8 mouse cellular contexts compared by ENCODE assay signal in the genomic region with DNA sequence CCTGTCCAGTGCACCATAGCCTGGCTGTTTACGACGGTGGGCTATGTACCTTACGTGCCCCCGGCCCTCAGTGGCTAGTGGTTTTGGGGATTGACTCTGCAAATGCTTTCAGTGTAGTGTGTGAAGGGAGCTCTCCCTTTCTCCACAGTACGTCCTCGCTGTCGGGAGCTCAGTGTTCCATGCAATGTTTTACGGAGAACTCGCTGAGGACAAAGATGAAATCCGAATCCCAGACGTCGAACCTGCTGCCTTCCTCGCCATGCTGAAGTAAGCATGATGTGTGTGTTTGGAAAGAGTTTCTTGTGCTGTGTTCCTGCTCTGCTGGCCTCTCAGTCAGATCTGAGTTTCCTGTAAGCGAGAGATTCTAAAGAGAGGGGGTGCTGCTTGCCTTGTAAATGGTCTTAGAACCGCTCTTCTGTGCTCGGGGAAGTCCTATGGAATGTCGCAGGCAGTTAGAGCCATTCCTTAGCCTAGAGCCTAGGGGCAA. TPM values are rescaled to one million over a fixed set of nuclear protein-coding genes. Genes with fewer than 3 reads are reported as not detected.
DNase-seq lines count a peak whose midpoint lies in the region; ATAC-seq lines count a peak whose summit lies in the region.

No protein-coding gene starts in this region.

- H3K9me3 ChIP-seq in kidney, embryonic 15.5 days (replicated peaks), result no peaks in the 10 kb centered on the region
- H3K9me3 ChIP-seq in heart, embryonic 15.5 days (replicated peaks), result no peaks in the 10 kb centered on the region
- H3K9me3 ChIP-seq in lung, embryonic 16.5 days (ENCODE audit: control insufficient read depth, low read length), result no peaks in the 10 kb centered on the region

- DNase-seq in kidney, adult 9 months, result no peak
- DNase-seq in cerebellum, postnatal 14 days, result peak; percentile 57 to 64
- DNase-seq in urinary bladder, postnatal 14 days (ENCODE audit: low spot score), result no peak
- no peak for DNase-seq in adrenal gland, postnatal 36 days

- H3K36me3 ChIP-seq in kidney, embryonic 15.5 days, result peaks cover 31% of the 10 kb centered on the region
- H3K36me3 ChIP-seq in heart, embryonic 15.5 days, result peaks cover 24% of the 10 kb centered on the region
- H3K36me3 ChIP-seq in lung, embryonic 16.5 days (ENCODE audit: control insufficient read depth, insufficient read depth, low read length), result peaks cover 24% of the 10 kb centered on the region

- 49% methylated on average over 17 of the region's 17 CpGs for WGBS in kidney, embryonic 15.5 days
- 62% methylated on average over 17 of the region's 17 CpGs for WGBS in heart, embryonic 15.5 days
- 36% methylated on average over 17 of the region's 17 CpGs for WGBS in lung, embryonic 16.5 days

- H3K9ac ChIP-seq in kidney, embryonic 15.5 days, result no peak overlapping the region
- 0 out of 2 replicates have a peak overlapping the region, but pooled peaks have one; percentile 53 for H3K9ac ChIP-seq in heart, embryonic 15.5 days
- peak overlapping the region; percentile 64 for H3K9ac ChIP-seq in lung, embryonic 16.5 days (ENCODE audit: low read length)

- H3K4me1 ChIP-seq in kidney, embryonic 15.5 days, result peaks cover 44% of the 10 kb centered on the region
- H3K4me1 ChIP-seq in heart, embryonic 15.5 days (replicated peaks), result peaks cover 43% of the 10 kb centered on the region
- peaks cover 30% of the 10 kb centered on the region for H3K4me1 ChIP-seq in lung, embryonic 16.5 days (replicated peaks; ENCODE audit: control insufficient read depth, insufficient read depth, low read length)

- H3K4me2 ChIP-seq in kidney, embryonic 15.5 days, result peak overlapping the region; percentile 61
- peak overlapping the region; percentile 66 for H3K4me2 ChIP-seq in heart, embryonic 15.5 days
- H3K4me2 ChIP-seq in lung, embryonic 16.5 days (ENCODE audit: low read depth, low read length), result peak overlapping the region; percentile 52

- peak overlapping the region; percentile 42 for H3K4me3 ChIP-seq in kidney, embryonic 15.5 days (replicated peaks)
- peak overlapping the region; percentile 50 for H3K4me3 ChIP-seq in heart, embryonic 15.5 days
- H3K4me3 ChIP-seq in lung, embryonic 16.5 days (ENCODE audit: low read length), result peak overlapping the region; percentile 64

- peak overlapping the region; percentile 75; the same call in 1 of the 2 replicates for H3K27ac ChIP-seq in kidney, embryonic 15.5 days
- peak overlapping the region; percentile 83 for H3K27ac ChIP-seq in heart, embryonic 15.5 days
- peak overlapping the region; percentile 84 for H3K27ac ChIP-seq in lung, embryonic 16.5 days (ENCODE audit: low read length)

- peak; percentile 38; the same call in 1 of the 2 replicates for ATAC-seq in kidney, embryonic 15.5 days (replicated peaks; ENCODE audit: low FRiP score)
- no peak for ATAC-seq in heart, embryonic 15.5 days (replicated peaks; ENCODE audit: insufficient number of reproducible peaks, insufficient read depth, low FRiP score, low read depth)
- peak; percentile 47 for ATAC-seq in lung, embryonic 16.5 days (ENCODE audit: low read depth)
- ATAC-seq in CD4-positive, CD25-positive, alpha-beta regulatory T cell, adult 4 months, result no peak

- no peaks in the 10 kb centered on the region for H3K27me3 ChIP-seq in kidney, embryonic 15.5 days
- no peaks in the 10 kb centered on the region for H3K27me3 ChIP-seq in heart, embryonic 15.5 days
- no peaks in the 10 kb centered on the region for H3K27me3 ChIP-seq in lung, embryonic 16.5 days (ENCODE audit: control insufficient read depth, insufficient read depth, low read depth, low read length)

RNA-seq across cellular contexts. Expression of a gene that starts 23.9 kb away (rescaled TPM):
- polyA plus RNA-seq in kidney, embryonic 15.5 days (2015; fragmentation: Nextera tagmentation; extraction: Ambion mirVana), result 16.4 and 17.4 TPM in 2 replicates
- 9.9 and 10.9 TPM in 2 replicates for polyA plus RNA-seq in heart, embryonic 15.5 days (2015; fragmentation: Nextera tagmentation; extraction: Ambion mirVana)
- 52.8 and 54.3 TPM in 2 replicates for polyA plus RNA-seq in lung, embryonic 16.5 days (2015; fragmentation: Nextera tagmentation; extraction: Ambion mirVana)
- total RNA-seq in adrenal gland, postnatal 36 days (2021), result 10 to 100 TPM; 19.6 to 22.6 TPM
- not detected for polyA plus RNA-seq in CD4-positive, CD25-positive, alpha-beta regulatory T cell, adult 4 months (2017; shearing (Covaris generic))

Comparison
In these comparisons a context has a peak if more than half of its experiments do, and no peak if none do; other contexts are left out.
1. ATAC-seq: peak in kidney, embryonic 15.5 days (single experiment) and lung, embryonic 16.5 days (single experiment); none in heart, embryonic 15.5 days (single experiment) and CD4-positive, CD25-positive, alpha-beta regulatory T cell, adult 4 months (single experiment).
2. DNase-seq: peak in cerebellum, postnatal 14 days (2 of 2); none in kidney, adult 9 months (single experiment), urinary bladder, postnatal 14 days (single experiment) and adrenal gland, postnatal 36 days (0 of 2).
3. RNA of a gene that starts 23.9 kb away (polyA plus RNA-seq): 52.8 to 54.3 TPM in lung, embryonic 16.5 days, 16.4 to 17.4 TPM in kidney, embryonic 15.5 days and 9.9 to 10.9 TPM in heart, embryonic 15.5 days; not detected in CD4-positive, CD25-positive, alpha-beta regulatory T cell, adult 4 months; every median in the first group is over 10 times any median in the second.
4. Peak in every context shown above with its lines, with median percentiles within 50 percentile points of each other: H3K27ac ChIP-seq, H3K4me2 ChIP-seq and H3K4me3 ChIP-seq.